Mouse (Mus musculus): ENCODE data around the gene Hmga1b. TPM values are rescaled to one million over a fixed set of nuclear protein-coding genes. Genes with fewer than 3 reads are reported as not detected.
"Not testable (repeated sequence)": the region's sequence is repeated elsewhere in the genome, so short reads cannot be mapped to it uniquely, and the experiment has no call there.

Gene Hmga1b
- polyA plus RNA-seq (2015; fragmentation: Nextera tagmentation; extraction: Ambion mirVana), result 1.8 and 2.6 TPM in 2 replicates

- Histone ChIP-seq H3K27me3 (replicated peaks) (peaks cover 36% of the 10 kb centered on the region), H3K4me2 (peak within 1 kb of the TSS; percentile 57), H3K9me3 (peaks cover 26% of the 10 kb centered on the region), H3K9ac (peak within 1 kb of the TSS; percentile 45), H3K4me3 (peak within 1 kb of the TSS; percentile 24)
- not testable (repeated sequence) for H3K36me3 ChIP-seq; ATAC-seq (ENCODE audit: extremely low read depth, insufficient number of reproducible peaks, low FRiP score, low TSS enrichment); H3K4me1 ChIP-seq; H3K27ac ChIP-seq (replicated peaks)
- WGBS, result 8% methylated on average over 14 of the region's 14 CpGs
Observed at GRCm38 (mm10) chr11:120762672-120763041, at the start of gene Hmga1b. Gene Hmga1b, plus strand, starts transcription at chr11:120762794.

GRCm38 (mm10) chr11:120713580-120714518 is 48.7 kb upstream of the Hmga1b start, which contains the start of the genes Cenpx and Lrrc45:
Gene Cenpx, minus strand, starts transcription at chr11:120713738.
Gene Lrrc45, plus strand, starts transcription at chr11:120713925.
- Histone ChIP-seq H3K36me3 (peaks cover 61% of the 10 kb centered on the region), H3K27ac (replicated peaks) (peak within 1 kb of the TSS; percentile 76), H3K9me3 (no peaks in the 10 kb centered on the region), H3K4me2 (peak within 1 kb of the TSS; percentile 89), H3K9ac (peak within 1 kb of the TSS; percentile 86), H3K4me3 (peak within 1 kb of the TSS; percentile 69), H3K4me1 (peaks cover 20% of the 10 kb centered on the region), H3K27me3 (replicated peaks) (no peaks in the 10 kb centered on the region)
- ATAC-seq (ENCODE audit: extremely low read depth, insufficient number of reproducible peaks, low FRiP score, low TSS enrichment), result peak; percentile 91
- 3% methylated on average over 53 of the region's 53 CpGs for WGBS

- Histone ChIP-seq H3K4me3 (peak overlapping the region; percentile 69), H3K4me1 (peaks cover 20% of the 10 kb centered on the region), H3K27me3 (replicated peaks) (no peaks in the 10 kb centered on the region), H3K9me3 (no peaks in the 10 kb centered on the region), H3K4me2 (peak overlapping the region; percentile 89), H3K36me3 (peaks cover 61% of the 10 kb centered on the region), H3K27ac (replicated peaks) (peak overlapping the region; percentile 50; the same call in 1 of the 2 replicates), H3K9ac (peak overlapping the region; percentile 86)
- ATAC-seq (ENCODE audit: extremely low read depth, insufficient number of reproducible peaks, low FRiP score, low TSS enrichment), result no peak
- 42% methylated on average over 10 of the region's 10 CpGs for WGBS
Observed at GRCm38 (mm10) chr11:120714546-120714945, 48.0 kb upstream of the Hmga1b start.

GRCm38 (mm10) chr11:120715131-120715530 is 47.5 kb upstream of the Hmga1b start:
- peaks cover 5% of the 10 kb centered on the region; the same call in 1 of the 2 replicates for H3K27me3 ChIP-seq (replicated peaks)
- H3K4me1 ChIP-seq, result peaks cover 20% of the 10 kb centered on the region
- H3K4me2 ChIP-seq, result peak overlapping the region; percentile 89
- no peak for ATAC-seq (ENCODE audit: extremely low read depth, insufficient number of reproducible peaks, low FRiP score, low TSS enrichment)
- H3K36me3 ChIP-seq, result peaks cover 61% of the 10 kb centered on the region
- peak overlapping the region; percentile 86 for H3K9ac ChIP-seq
- no peaks in the 10 kb centered on the region for H3K9me3 ChIP-seq
- H3K27ac ChIP-seq (replicated peaks), result no peak overlapping the region
- 84% methylated on average over 9 of the region's 9 CpGs for WGBS
- no peak overlapping the region; the same call in 1 of the 2 replicates for H3K4me3 ChIP-seq

- 84% methylated on average over 9 of the region's 9 CpGs for WGBS
Observed at GRCm38 (mm10) chr11:120719242-120719641, 43.4 kb upstream of the Hmga1b start.

GRCm38 (mm10) chr11:120719841-120720376 is 42.7 kb upstream of the Hmga1b start:
- ATAC-seq (ENCODE audit: extremely low read depth, insufficient number of reproducible peaks, low FRiP score, low TSS enrichment), result no peak
- Histone ChIP-seq H3K9ac (no peak overlapping the region), H3K9me3 (no peaks in the 10 kb centered on the region), H3K4me1 (peaks cover 22% of the 10 kb centered on the region), H3K4me2 (no peak overlapping the region), H3K27me3 (replicated peaks) (peaks cover 43% of the 10 kb centered on the region), H3K27ac (replicated peaks) (no peak overlapping the region), H3K36me3 (peaks cover 46% of the 10 kb centered on the region), H3K4me3 (no peak overlapping the region)
- 88% methylated on average over 13 of the region's 13 CpGs for WGBS

More at GRCm38 (mm10) chr11:120719242-120719641, 43.4 kb upstream of the Hmga1b start:
- H3K4me2 ChIP-seq, result no peak overlapping the region
- H3K36me3 ChIP-seq, result peaks cover 46% of the 10 kb centered on the region
- no peak overlapping the region for H3K4me3 ChIP-seq
- H3K9me3 ChIP-seq, result no peaks in the 10 kb centered on the region
- H3K27me3 ChIP-seq (replicated peaks), result peaks cover 42% of the 10 kb centered on the region
- ATAC-seq (ENCODE audit: extremely low read depth, insufficient number of reproducible peaks, low FRiP score, low TSS enrichment), result no peak
- H3K9ac ChIP-seq, result no peak overlapping the region
- H3K4me1 ChIP-seq, result peaks cover 29% of the 10 kb centered on the region
- no peak overlapping the region for H3K27ac ChIP-seq (replicated peaks)

- peak overlapping the region; percentile 59 for H3K4me3 ChIP-seq
- peak overlapping the region; percentile 91 for H3K9ac ChIP-seq
- H3K27me3 ChIP-seq (replicated peaks), result peaks cover 48% of the 10 kb centered on the region
- peaks cover 41% of the 10 kb centered on the region for H3K36me3 ChIP-seq
- peak overlapping the region; percentile 92 for H3K4me2 ChIP-seq
- H3K9me3 ChIP-seq, result no peaks in the 10 kb centered on the region
- no peak overlapping the region for H3K27ac ChIP-seq (replicated peaks)
- ATAC-seq (ENCODE audit: extremely low read depth, insufficient number of reproducible peaks, low FRiP score, low TSS enrichment), result no peak
- H3K4me1 ChIP-seq, result peaks cover 19% of the 10 kb centered on the region
- 12% methylated on average over 17 of the region's 17 CpGs for WGBS
Observed at GRCm38 (mm10) chr11:120720450-120720849, 42.1 kb upstream of the Hmga1b start.

GRCm38 (mm10) chr11:120721124-120722066 is 41.2 kb upstream of the Hmga1b start, which contains the start of gene Rac3:
Gene Rac3, plus strand, starts transcription at chr11:120721470.
- peaks cover 22% of the 10 kb centered on the region for H3K4me1 ChIP-seq
- no peak within 1 kb of the TSS for H3K27ac ChIP-seq (replicated peaks)
- ATAC-seq (ENCODE audit: extremely low read depth, insufficient number of reproducible peaks, low FRiP score, low TSS enrichment), result peak; percentile 52; the same call in 1 of the 2 replicates
- H3K9me3 ChIP-seq, result no peaks in the 10 kb centered on the region
- H3K4me2 ChIP-seq, result peak within 1 kb of the TSS; percentile 92
- H3K36me3 ChIP-seq, result peaks cover 35% of the 10 kb centered on the region
- WGBS, result under 1% methylated on average over 89 of the region's 90 CpGs
- H3K9ac ChIP-seq, result peak within 1 kb of the TSS; percentile 91
- peaks cover 57% of the 10 kb centered on the region for H3K27me3 ChIP-seq (replicated peaks)
- peak within 1 kb of the TSS; percentile 59 for H3K4me3 ChIP-seq

GRCm38 (mm10) chr11:120722067-120722630 is 40.4 kb upstream of the Hmga1b start:
- WGBS, result 21% methylated on average over 21 of the region's 21 CpGs
- peaks cover 28% of the 10 kb centered on the region for H3K4me1 ChIP-seq
- H3K4me2 ChIP-seq, result peak overlapping the region; percentile 92
- no peaks in the 10 kb centered on the region for H3K9me3 ChIP-seq
- H3K36me3 ChIP-seq, result peaks cover 29% of the 10 kb centered on the region
- peak overlapping the region; percentile 91 for H3K9ac ChIP-seq
- ATAC-seq (ENCODE audit: extremely low read depth, insufficient number of reproducible peaks, low FRiP score, low TSS enrichment), result no peak
- no peak overlapping the region for H3K27ac ChIP-seq (replicated peaks)
- peaks cover 59% of the 10 kb centered on the region for H3K27me3 ChIP-seq (replicated peaks)
- peak overlapping the region; percentile 59 for H3K4me3 ChIP-seq

- Histone ChIP-seq H3K4me2 (no peak overlapping the region; the same call in 1 of the 2 replicates), H3K4me3 (no peak overlapping the region)
Observed at GRCm38 (mm10) chr11:120722761-120723382, 39.7 kb upstream of the Hmga1b start.

More at GRCm38 (mm10) chr11:120722761-120723382, 39.7 kb upstream of the Hmga1b start:
- Histone ChIP-seq H3K36me3 (peaks cover 22% of the 10 kb centered on the region), H3K27me3 (replicated peaks) (peaks cover 59% of the 10 kb centered on the region), H3K9me3 (no peaks in the 10 kb centered on the region), H3K9ac (no peak overlapping the region), H3K27ac (replicated peaks) (no peak overlapping the region), H3K4me1 (peaks cover 28% of the 10 kb centered on the region)
- no peak for ATAC-seq (ENCODE audit: extremely low read depth, insufficient number of reproducible peaks, low FRiP score, low TSS enrichment)
- 79% methylated on average over 11 of the region's 11 CpGs for WGBS
